Mouse (Mus musculus): ENCODE results near the gene Nemp1. TPM values are rescaled to one million over a fixed set of nuclear protein-coding genes. Genes with fewer than 3 reads are reported as not detected.
A peak's percentile ranks its signal among the peaks of the same experiment; 100 is the strongest.

The Nemp1 gene
- polyA plus RNA-seq, 2 experiments: 5.5 to 5.6 TPM

DNA sequence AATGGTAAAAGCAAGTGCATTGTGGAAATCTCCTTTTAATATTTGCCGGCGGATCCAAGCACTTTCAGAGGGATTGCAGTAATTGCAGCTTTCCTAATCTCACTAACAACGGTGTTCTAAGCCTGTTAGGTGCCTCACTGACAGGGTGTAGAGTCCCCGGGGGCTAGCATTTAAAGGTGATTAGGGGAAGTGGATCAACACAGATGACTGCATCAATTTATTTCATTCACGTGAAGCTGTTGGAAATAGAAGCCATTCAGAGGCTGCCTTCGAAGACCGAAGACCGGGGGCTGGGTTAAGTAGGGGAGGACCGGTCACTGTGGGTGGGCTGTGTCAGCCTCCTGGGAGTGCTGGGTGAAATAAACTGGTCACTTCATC is 64.2 kb downstream of the Nemp1 start:
- no peaks in the 10 kb centered on the region for H3K9me3 ChIP-seq (ENCODE audit: control insufficient read depth, low read length)
- H3K27ac ChIP-seq: peak overlapping the region; percentile 59
- peak; percentile 1; the same call in 1 of the 2 replicates for ATAC-seq (ENCODE audit: insufficient read depth)
- peaks cover 50 to 58% of the 10 kb centered on the region in 2 experiments for H3K4me1 ChIP-seq (replicated peaks; ENCODE audit: control insufficient read depth in 2 of 2, insufficient read depth in 2 of 2, low read length in 1 of 2)
- DNase-seq (ENCODE audit: low read depth in 3 of 3, low spot score in 3 of 3): no peak
- H3K4me3 ChIP-seq (ENCODE audit: insufficient read depth in 1 of 2, low read depth in 2 of 2, low read length in 2 of 2): no peak overlapping the region
- 35% methylated on average over 9 of the region's 9 CpGs for WGBS (ENCODE audit: insufficient replicate concordance)
- H3K4me2 ChIP-seq (ENCODE audit: low read depth): peak overlapping the region; percentile 45
- TF ChIP-seq EP300 (IDR thresholded peaks at IDR 0.05; ENCODE audit: low read depth): no peak
- no peak for TF ChIP-seq CTCF (IDR thresholded peaks at IDR 0.05; ENCODE audit: low read depth)
- peak overlapping the region; percentile 9 for H3K9ac ChIP-seq (replicated peaks)
- no peaks in the 10 kb centered on the region; the same call in 1 of the 2 replicates for H3K27me3 ChIP-seq (ENCODE audit: control insufficient read depth, insufficient read depth, low read length)
- H3K36me3 ChIP-seq (replicated peaks; ENCODE audit: control insufficient read depth, insufficient read depth, low read depth): no peaks in the 10 kb centered on the region

- ATAC-seq (ENCODE audit: insufficient read depth) (no peak), DNase-seq (ENCODE audit: low read depth in 3 of 3, low spot score in 3 of 3) (no peak)
- H3K27ac ChIP-seq: peak overlapping the region; percentile 59
- H3K9me3 ChIP-seq (ENCODE audit: control insufficient read depth, low read length): no peaks in the 10 kb centered on the region
- H3K9ac ChIP-seq (replicated peaks): peak overlapping the region; percentile 9
- no peak overlapping the region for H3K4me3 ChIP-seq (ENCODE audit: insufficient read depth in 1 of 2, low read depth in 2 of 2, low read length in 2 of 2)
- H3K4me2 ChIP-seq (ENCODE audit: low read depth): no peak overlapping the region; the same call in 1 of the 2 replicates
- peaks cover 55 to 62% of the 10 kb centered on the region in 2 experiments for H3K4me1 ChIP-seq (replicated peaks; ENCODE audit: control insufficient read depth in 2 of 2, insufficient read depth in 2 of 2, low read length in 1 of 2)
- H3K36me3 ChIP-seq (replicated peaks; ENCODE audit: control insufficient read depth, insufficient read depth, low read depth): no peaks in the 10 kb centered on the region
- 22% methylated on average over 5 of the region's 5 CpGs for WGBS (ENCODE audit: insufficient replicate concordance)
- TF ChIP-seq CTCF (IDR thresholded peaks at IDR 0.05; ENCODE audit: low read depth) (no peak), EP300 (IDR thresholded peaks at IDR 0.05; ENCODE audit: low read depth) (no peak)
- H3K27me3 ChIP-seq (ENCODE audit: control insufficient read depth, insufficient read depth, low read length): no peaks in the 10 kb centered on the region; the same call in 1 of the 2 replicates
These were observed 64.7 kb downstream of the Nemp1 start for GRCm38 (mm10) chr10:127731397-127731796.

DNA sequence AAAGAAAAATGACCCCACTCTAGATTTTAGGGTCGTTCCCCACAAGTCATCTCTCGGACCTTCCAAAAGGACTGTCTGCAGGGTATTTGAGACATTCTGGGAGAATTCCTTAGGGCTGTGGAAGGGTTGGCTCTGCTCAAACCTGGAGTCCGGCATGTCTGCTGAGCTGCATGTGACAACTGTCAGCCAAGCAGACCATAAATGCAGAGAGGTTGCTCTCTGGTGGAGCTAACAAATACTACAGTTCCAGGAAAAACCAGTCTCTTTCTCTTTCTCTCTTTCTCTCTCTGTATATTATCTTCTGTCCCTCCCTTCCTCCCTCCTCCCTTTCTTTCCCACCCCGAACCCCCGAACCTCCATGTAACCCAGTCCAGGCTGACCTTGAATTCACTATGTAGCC is 67.7 kb downstream of the Nemp1 start:
- no peak for ATAC-seq (ENCODE audit: insufficient read depth)
- no peak for DNase-seq (ENCODE audit: low read depth in 3 of 3, low spot score in 3 of 3)
- H3K4me1 ChIP-seq (replicated peaks; ENCODE audit: control insufficient read depth in 2 of 2, insufficient read depth in 2 of 2, low read length in 1 of 2): peaks cover 60 to 66% of the 10 kb centered on the region in 2 experiments
- no peak overlapping the region for H3K27ac ChIP-seq
- TF ChIP-seq EP300 (IDR thresholded peaks at IDR 0.05; ENCODE audit: low read depth) (no peak), CTCF (IDR thresholded peaks at IDR 0.05; ENCODE audit: low read depth) (peak; percentile 66)
- H3K9me3 ChIP-seq (ENCODE audit: control insufficient read depth, low read length): no peaks in the 10 kb centered on the region
- WGBS (ENCODE audit: insufficient replicate concordance): 23% methylated on average over 5 of the region's 5 CpGs
- H3K4me2 ChIP-seq (ENCODE audit: low read depth): no peak overlapping the region; the same call in 1 of the 2 replicates
- no peaks in the 10 kb centered on the region for H3K36me3 ChIP-seq (replicated peaks; ENCODE audit: control insufficient read depth, insufficient read depth, low read depth)
- H3K9ac ChIP-seq (replicated peaks): no peak overlapping the region; the same call in 1 of the 2 replicates
- no peak overlapping the region for H3K4me3 ChIP-seq (ENCODE audit: insufficient read depth in 1 of 2, low read depth in 2 of 2, low read length in 2 of 2)
- H3K27me3 ChIP-seq (ENCODE audit: control insufficient read depth, insufficient read depth, low read length): no peaks in the 10 kb centered on the region

GRCm38 (mm10) chr10:127736266-127736665 is 69.6 kb downstream of the Nemp1 start:
- no peak overlapping the region for H3K27ac ChIP-seq

GRCm38 (mm10) chr10:127736916-127737315 is 70.2 kb downstream of the Nemp1 start:
- no peak for TF ChIP-seq EP300 (IDR thresholded peaks at IDR 0.05; ENCODE audit: low read depth)

More at GRCm38 (mm10) chr10:127736266-127736665, 69.6 kb downstream of the Nemp1 start:
- Histone ChIP-seq H3K9ac (replicated peaks) (no peak overlapping the region), H3K4me1 (replicated peaks; ENCODE audit: control insufficient read depth in 2 of 2, insufficient read depth in 2 of 2, low read length in 1 of 2) (peaks cover 47 to 54% of the 10 kb centered on the region in 2 experiments), H3K27me3 (ENCODE audit: control insufficient read depth, insufficient read depth, low read length) (no peaks in the 10 kb centered on the region), H3K4me2 (ENCODE audit: low read depth) (no peak overlapping the region), H3K9me3 (ENCODE audit: control insufficient read depth, low read length) (no peaks in the 10 kb centered on the region), H3K4me3 (ENCODE audit: insufficient read depth in 1 of 2, low read depth in 2 of 2, low read length in 2 of 2) (no peak overlapping the region), H3K36me3 (replicated peaks; ENCODE audit: control insufficient read depth, insufficient read depth, low read depth) (no peaks in the 10 kb centered on the region)
- TF ChIP-seq EP300 (IDR thresholded peaks at IDR 0.05; ENCODE audit: low read depth) (no peak), CTCF (IDR thresholded peaks at IDR 0.05; ENCODE audit: low read depth) (no peak)
- no peak for ATAC-seq (ENCODE audit: insufficient read depth)
- DNase-seq (ENCODE audit: low read depth in 3 of 3, low spot score in 3 of 3): no peak
- 27% methylated on average over 2 of the region's 2 CpGs for WGBS (ENCODE audit: insufficient replicate concordance)

More at GRCm38 (mm10) chr10:127736916-127737315, 70.2 kb downstream of the Nemp1 start:
- no peak for ATAC-seq (ENCODE audit: insufficient read depth)
- Histone ChIP-seq H3K4me3 (ENCODE audit: insufficient read depth in 1 of 2, low read depth in 2 of 2, low read length in 2 of 2) (no peak overlapping the region), H3K4me1 (replicated peaks; ENCODE audit: control insufficient read depth in 2 of 2, insufficient read depth in 2 of 2, low read length in 1 of 2) (peaks cover 40 to 48% of the 10 kb centered on the region in 2 experiments), H3K9ac (replicated peaks) (0 out of 2 replicates have a peak overlapping the region, but pooled peaks have one; percentile 25), H3K36me3 (replicated peaks; ENCODE audit: control insufficient read depth, insufficient read depth, low read depth) (peaks cover 4% of the 10 kb centered on the region), H3K27me3 (ENCODE audit: control insufficient read depth, insufficient read depth, low read length) (no peaks in the 10 kb centered on the region), H3K9me3 (ENCODE audit: control insufficient read depth, low read length) (no peaks in the 10 kb centered on the region), H3K27ac (peak overlapping the region; percentile 26), H3K4me2 (ENCODE audit: low read depth) (no peak overlapping the region)
- no peak for DNase-seq (ENCODE audit: low read depth in 3 of 3, low spot score in 3 of 3)
- 33% methylated on average over 4 of the region's 4 CpGs for WGBS (ENCODE audit: insufficient replicate concordance)

All from liver, embryonic 14.5 days (tissue).